Mouse (Mus musculus) MEL (cell line): Measurements from ENCODE around the gene Ctxn2. TPM values are rescaled to one million over a fixed set of nuclear protein-coding genes. Genes with fewer than 3 reads are reported as not detected.
A peak's percentile ranks its signal among the peaks of the same experiment; 100 is the strongest.

Source experiments
- DNase-seq: peaks from one replicate; pipeline ENCODE4 v3.0.0; 2011; ENCODE audit warnings: low read depth, low spot score
- H3K27ac ChIP-seq: 2 replicates; pipeline ENCODE4 v1.5.1; 2012; ENCODE audit warnings: low read depth, mild to moderate bottlenecking, control low read depth, low read length, moderate library complexity; ENCODE audit not compliant: control insufficient read depth
- H3K27me3 ChIP-seq, 2 experiments: fragments of 150-350 bp in 1 of 2; sonication (generic) in 1 of 2; 2 replicates each; pipeline ENCODE4 v1.6.1; 2012; ENCODE audit warnings: low read length in 2 of 2, mild to moderate bottlenecking in 2 of 2, improper control_type of control experiment in 1 of 2, moderate library complexity in 1 of 2; ENCODE audit not compliant: insufficient read depth in 2 of 2, control insufficient read depth in 1 of 2
- H3K36me3 ChIP-seq, 2 experiments: 2 replicates each; pipeline ENCODE4 v1.6.1; 2012 to 2014; ENCODE audit warnings: low read length in 2 of 2, improper control_type of control experiment in 1 of 2, inconsistent platforms in 1 of 2, mild to moderate bottlenecking in 1 of 2; ENCODE audit not compliant: insufficient read depth in 2 of 2, control insufficient read depth in 1 of 2
- H3K4me1 ChIP-seq, 2 experiments: fragments of 150-350 bp in 1 of 2; sonication (generic) in 1 of 2; 2 replicates each; pipeline ENCODE4 v1.6.1; 2012; ENCODE audit warnings: low read length in 2 of 2, improper control_type of control experiment in 1 of 2, mild to moderate bottlenecking in 1 of 2; ENCODE audit not compliant: insufficient read depth in 2 of 2, control insufficient read depth in 1 of 2
- H3K4me3 ChIP-seq, 2 experiments: fragments of 150-350 bp in 1 of 2; sonication (generic) in 1 of 2; 2 replicates each; pipeline ENCODE4 v1.5.1; 2012; ENCODE audit warnings: low read depth in 2 of 2, low read length in 2 of 2, mild to moderate bottlenecking in 2 of 2, moderate library complexity in 2 of 2, control low read depth in 1 of 2, improper control_type of control experiment in 1 of 2; ENCODE audit not compliant: control insufficient read depth in 1 of 2, insufficient read depth in 1 of 2
- H3K79me2 ChIP-seq: 2 replicates; pipeline ENCODE4 v1.6.1; 2012; ENCODE audit warnings: mild to moderate bottlenecking, low read length, moderate library complexity; ENCODE audit not compliant: control insufficient read depth, poor library complexity, insufficient read depth
- H3K9ac ChIP-seq: 2 replicates; pipeline ENCODE4 v1.6.1; 2012; ENCODE audit warnings: low read depth, mild to moderate bottlenecking, control low read depth, low read length, moderate library complexity; ENCODE audit not compliant: control insufficient read depth, poor library complexity, severe bottlenecking
- H3K9me3 ChIP-seq: fragments of 150-350 bp; sonication (generic); replicated peaks from 2 replicates; pipeline ENCODE4 v1.6.1; 2012; ENCODE audit warnings: mild to moderate bottlenecking, low read length, improper control_type of control experiment, moderate library complexity; ENCODE audit not compliant: insufficient read depth
- CHD1 ChIP-seq: IDR thresholded peaks from 2 replicates; pipeline ENCODE4 v1.6.1; 2012; ENCODE audit warnings: low read depth, mild to moderate bottlenecking, inconsistent platforms, low read length, improper control_type of control experiment
- CTCF ChIP-seq, 3 experiments: IDR thresholded peaks in 2 of 3; conservative IDR thresholded peaks in 1 of 3; 2 replicates each; pipeline ENCODE4 v1.5.1; 2011 to 2012; ENCODE audit warnings: low read length in 3 of 3, low read depth in 2 of 3, mild to moderate bottlenecking in 2 of 3, improper control_type of control experiment in 1 of 3, inconsistent platforms in 1 of 3, mixed read lengths in 1 of 3, moderate library complexity in 1 of 3; ENCODE audit not compliant: control insufficient read depth in 1 of 3, insufficient read depth in 1 of 3, poor library complexity in 1 of 3, severe bottlenecking in 1 of 3
- EP300 ChIP-seq, 2 experiments: IDR thresholded peaks; 2 replicates each; pipeline ENCODE4 v1.6.1; 2011; ENCODE audit warnings: improper control_type of control experiment in 2 of 2, low read length in 2 of 2, low read depth in 1 of 2, mild to moderate bottlenecking in 1 of 2
- ETS1 ChIP-seq: IDR thresholded peaks from 2 replicates; pipeline ENCODE4 v1.6.1; 2012; ENCODE audit warnings: low read depth, mild to moderate bottlenecking, inconsistent platforms, low read length, improper control_type of control experiment, moderate library complexity
- GABPA ChIP-seq: IDR thresholded peaks from 2 replicates; pipeline ENCODE4 v1.6.1; 2012; ENCODE audit warnings: low read depth, mild to moderate bottlenecking, inconsistent platforms, low read length, improper control_type of control experiment, moderate library complexity
- GATA1 ChIP-seq: IDR thresholded peaks from 2 replicates; pipeline ENCODE4 v1.6.1; 2011; ENCODE audit warnings: low read depth, low read length, improper control_type of control experiment
- JUND ChIP-seq: IDR thresholded peaks from 2 replicates; pipeline ENCODE4 v1.6.1; 2011; ENCODE audit warnings: low read depth, mild to moderate bottlenecking, improper control_type of control experiment, low read length
- KAT2A ChIP-seq: conservative IDR thresholded peaks from 2 replicates; pipeline ENCODE4 v1.6.1; 2012; ENCODE audit warnings: low read depth, low read length, improper control_type of control experiment, inconsistent platforms
- MAX ChIP-seq: IDR thresholded peaks from 2 replicates; pipeline ENCODE4 v1.6.1; 2011; ENCODE audit warnings: low read length, improper control_type of control experiment
- MEF2A ChIP-seq: IDR thresholded peaks from 2 replicates; pipeline ENCODE4 v1.6.1; 2014; ENCODE audit warnings: low read depth, mild to moderate bottlenecking, inconsistent platforms, low read length, improper control_type of control experiment; ENCODE audit not compliant: poor library complexity, insufficient replicate concordance, severe bottlenecking; ENCODE audit errors: extremely low read depth
- MXI1 ChIP-seq: IDR thresholded peaks from 2 replicates; pipeline ENCODE4 v1.6.1; 2011; ENCODE audit warnings: mild to moderate bottlenecking, low read depth, low read length, improper control_type of control experiment
- MYB ChIP-seq: IDR thresholded peaks from 2 replicates; pipeline ENCODE4 v1.6.1; 2011; ENCODE audit warnings: mild to moderate bottlenecking, low read depth, low read length, improper control_type of control experiment
- MYC ChIP-seq: IDR thresholded peaks from 2 replicates; pipeline ENCODE4 v1.6.1; 2011; ENCODE audit warnings: low read depth, mild to moderate bottlenecking, low read length, improper control_type of control experiment, moderate library complexity
- NELFE ChIP-seq: IDR thresholded peaks from 2 replicates; pipeline ENCODE4 v1.6.1; 2011; ENCODE audit warnings: low read depth, low read length, improper control_type of control experiment
- POLR2A ChIP-seq, 2 experiments: IDR thresholded peaks; 2 replicates each; pipeline ENCODE4 v1.6.1; 2011 to 2012; ENCODE audit warnings: low read length in 2 of 2, mild to moderate bottlenecking in 2 of 2, control low read depth in 1 of 2, improper control_type of control experiment in 1 of 2, low read depth in 1 of 2, moderate library complexity in 1 of 2; ENCODE audit not compliant: control insufficient read depth in 1 of 2, insufficient read depth in 1 of 2, poor library complexity in 1 of 2
- POLR2AphosphoS2 ChIP-seq: IDR thresholded peaks from 2 replicates; pipeline ENCODE4 v1.6.1; 2011; ENCODE audit warnings: low read length, improper control_type of control experiment
- POLR2AphosphoS5 ChIP-seq: IDR thresholded peaks from 2 replicates; pipeline ENCODE4 v1.6.1; 2012; ENCODE audit warnings: low read depth, borderline replicate concordance, mild to moderate bottlenecking, inconsistent platforms, low read length, moderate library complexity, mixed read lengths
- RAD21 ChIP-seq: IDR thresholded peaks from 2 replicates; pipeline ENCODE4 v1.6.1; 2011; ENCODE audit warnings: mild to moderate bottlenecking, low read depth, low read length, improper control_type of control experiment
- TCF12 ChIP-seq: IDR thresholded peaks from 2 replicates; pipeline ENCODE4 v1.6.1; 2014; ENCODE audit warnings: low read depth, mild to moderate bottlenecking, inconsistent platforms, low read length, improper control_type of control experiment, moderate library complexity
- UBTF ChIP-seq: IDR thresholded peaks from 2 replicates; pipeline ENCODE4 v1.6.1; 2012; ENCODE audit warnings: low read depth, mild to moderate bottlenecking, inconsistent platforms, low read length, improper control_type of control experiment, moderate library complexity, borderline replicate concordance; ENCODE audit not compliant: insufficient read depth
- ZKSCAN1 ChIP-seq: IDR thresholded peaks from 2 replicates; pipeline ENCODE4 v1.6.1; 2012; ENCODE audit warnings: low read depth, mild to moderate bottlenecking, inconsistent platforms, low read length, improper control_type of control experiment, moderate library complexity
- polyA plus RNA-seq, 2 experiments: library from polyadenylated mRNA; stranded (reverse) in 1 of 2; unstranded in 1 of 2; fragments of >175 nt in 1 of 2; fragments of >200 nt in 1 of 2; gene quantifications; 2 replicates each; pipeline versions ENCODE4 v1.2.1 to v1.2.4; 2012; ENCODE audit warnings: low replicate concordance in 2 of 2, low read depth in 1 of 2; ENCODE audit not compliant: insufficient read length in 2 of 2, insufficient read depth in 1 of 2, missing spikeins in 1 of 2
- total RNA-seq: library from RNA; depleted of rRNA; stranded (reverse); fragments of 300-350 nt; gene quantifications from 2 replicates; pipeline ENCODE4 v1.2.3, GENCODE M21; 2012; rRNA removed

Gene Ctxn2
- total and polyA plus RNA-seq, 3 experiments, result not detected

DNA sequence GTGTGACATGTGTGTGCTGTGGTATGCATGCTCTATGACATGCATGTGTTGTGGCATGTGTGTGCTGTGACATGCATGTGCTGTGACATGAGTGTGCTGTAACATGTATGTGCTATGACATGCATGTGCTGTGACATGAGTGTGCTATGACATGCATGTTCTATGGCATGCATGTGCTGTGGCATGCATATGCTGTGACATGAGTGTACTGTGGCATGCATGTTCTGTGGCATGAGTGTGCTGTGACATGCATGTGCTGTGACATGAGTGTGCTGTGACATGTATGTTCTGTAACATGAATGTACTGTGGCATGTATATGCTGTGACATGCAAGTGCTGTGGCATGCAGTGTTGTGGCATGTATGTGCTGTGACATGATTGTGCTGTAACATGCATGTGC lies 56.4 kb downstream of the Ctxn2 start:
- H3K27ac ChIP-seq, result no peak overlapping the region
- no peak for DNase-seq
- no peak overlapping the region for H3K9ac ChIP-seq
- H3K27me3 ChIP-seq, result no peaks in the 10 kb centered on the region; a peak in 1 of 4 replicates
- no peaks in the 10 kb centered on the region for H3K36me3 ChIP-seq
- H3K4me1 ChIP-seq, result no peaks in the 10 kb centered on the region
- TF ChIP-seq NELFE (no peak), GATA1 (no peak), ZKSCAN1 (no peak), POLR2AphosphoS5 (peak; percentile 89; the same call in 1 of the 2 replicates), CHD1 (no peak), CTCF (IDR thresholded peaks at IDR 0.05 in 2 of 3, conservative IDR thresholded peaks at IDR 0.05 in 1 of 3; ENCODE audit: control insufficient read depth in 1 of 3, insufficient read depth in 1 of 3, low read depth in 2 of 3, low read length in 3 of 3, poor library complexity in 1 of 3, severe bottlenecking in 1 of 3) (no peak), JUND (no peak)
- no peaks in the 10 kb centered on the region for H3K9me3 ChIP-seq
- no peak overlapping the region for H3K4me3 ChIP-seq
- H3K79me2 ChIP-seq, result no peaks in the 10 kb centered on the region

DNA sequence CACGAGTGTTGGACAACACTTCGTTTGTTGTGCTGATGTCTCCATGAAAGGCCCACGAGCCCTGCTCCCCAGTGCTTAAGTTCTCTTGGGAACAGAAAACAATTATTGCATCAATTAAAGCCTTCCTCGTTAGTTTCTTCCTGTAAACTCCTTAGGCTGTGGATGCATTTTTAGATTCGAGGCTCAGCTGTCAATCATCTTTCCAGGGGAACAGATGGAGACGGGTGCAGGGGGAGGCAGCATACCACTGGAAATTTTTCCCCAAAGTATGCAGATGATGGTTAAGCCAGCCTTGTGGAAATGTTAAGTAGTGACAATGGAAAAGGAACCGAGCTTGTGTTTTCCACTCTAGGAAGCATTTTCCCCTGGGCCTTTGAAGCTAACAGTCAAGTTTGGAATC lies 60.3 kb downstream of the Ctxn2 start:
- Histone ChIP-seq H3K9ac (no peak overlapping the region), H3K36me3 (no peaks in the 10 kb centered on the region), H3K4me3 (no peak overlapping the region), H3K79me2 (no peaks in the 10 kb centered on the region), H3K9me3 (no peaks in the 10 kb centered on the region), H3K27ac (no peak overlapping the region), H3K27me3 (0 out of 4 replicates have a peak, but pooled peaks cover 0 to 2% of the 10 kb centered on the region in 2 experiments), H3K4me1 (no peaks in the 10 kb centered on the region)
- TF ChIP-seq EP300 (IDR thresholded peaks at IDR 0.05; ENCODE audit: low read depth in 1 of 2, low read length in 2 of 2) (no peak), POLR2AphosphoS2 (no peak), TCF12 (no peak), MXI1 (no peak), JUND (no peak), POLR2A (IDR thresholded peaks at IDR 0.05; ENCODE audit: control insufficient read depth in 1 of 2, insufficient read depth in 1 of 2, low read depth in 1 of 2, low read length in 2 of 2, poor library complexity in 1 of 2) (no peak), UBTF (no peak), MAX (no peak), MEF2A (no peak), MYC (no peak), KAT2A (no peak), NELFE (no peak), GABPA (no peak), RAD21 (no peak), MYB (no peak), ETS1 (no peak)
- no peak for DNase-seq

Other genes with a start within 250 kb of the Ctxn2 start
- 0.69 and 0.75 TPM in 2 replicates for gene Slc24a5, start 68.6 kb upstream of the Ctxn2 start, total RNA-seq
- 1 to 10 TPM in 1 of 2 experiments, not detected in 1; 2.9 TPM for gene Slc24a5, start 68.6 kb upstream of the Ctxn2 start, polyA plus RNA-seq
- gene Myef2, start 13.0 kb upstream of the Ctxn2 start, total RNA-seq, result 38.6 and 42.8 TPM in 2 replicates
- 10 to 100 TPM in 1 of 2 experiments, not detected in 1; 84.4 TPM for gene Myef2, start 13.0 kb upstream of the Ctxn2 start, polyA plus RNA-seq
- gene Slc12a1, start 15.8 kb downstream of the Ctxn2 start, total RNA-seq, result not detected in 2 replicates
- not detected for gene Slc12a1, start 15.8 kb downstream of the Ctxn2 start, polyA plus RNA-seq
- 276 and 325 TPM in 2 replicates for gene Dut, start 110.5 kb downstream of the Ctxn2 start, total RNA-seq
- gene Dut, start 110.5 kb downstream of the Ctxn2 start, polyA plus RNA-seq, result 100 to 1,000 TPM; 146 to 331 TPM